Mouse (Mus musculus): Measurements from ENCODE around the gene Iqsec1. TPM values are rescaled to one million over a fixed set of nuclear protein-coding genes. Genes with fewer than 3 reads are reported as not detected.

The Iqsec1 gene
- polyA plus RNA-seq, 1 experiment from 2014 or later = 8.7 TPM

DNA sequence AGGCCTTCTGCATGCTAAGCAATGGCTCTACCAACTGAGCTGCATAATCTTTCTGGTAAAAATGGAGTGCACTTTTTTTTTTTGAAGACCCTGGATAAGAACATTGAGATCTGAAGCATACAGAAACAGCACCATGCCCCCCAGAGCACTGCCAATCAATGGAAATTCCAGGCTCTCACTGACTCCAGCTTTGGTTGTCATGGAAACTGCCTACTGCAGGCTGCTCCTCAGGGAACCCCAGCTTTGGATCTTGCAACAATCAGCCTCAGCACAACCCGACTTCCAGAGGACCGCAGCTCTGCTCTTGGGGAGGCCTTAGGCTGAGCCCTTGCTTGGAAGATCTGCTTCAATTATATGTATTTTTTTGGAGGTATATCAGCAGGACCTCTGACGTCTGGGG is 201.9 kb downstream of the Iqsec1 start:
- Histone ChIP-seq H3K4me3 (replicated peaks) (no peak overlapping the region), H3K27ac (no peak overlapping the region), H3K4me2 (replicated peaks) (no peak overlapping the region), H3K4me1 (replicated peaks) (peaks cover 5% of the 10 kb centered on the region; the same call in 1 of the 2 replicates), H3K27me3 (replicated peaks) (no peaks in the 10 kb centered on the region), H3K9me3 (no peaks in the 10 kb centered on the region), H3K9ac (no peak overlapping the region), H3K36me3 (no peaks in the 10 kb centered on the region)
- no peak for ATAC-seq
- WGBS = 68% methylated on average over 3 of the region's 3 CpGs

DNA sequence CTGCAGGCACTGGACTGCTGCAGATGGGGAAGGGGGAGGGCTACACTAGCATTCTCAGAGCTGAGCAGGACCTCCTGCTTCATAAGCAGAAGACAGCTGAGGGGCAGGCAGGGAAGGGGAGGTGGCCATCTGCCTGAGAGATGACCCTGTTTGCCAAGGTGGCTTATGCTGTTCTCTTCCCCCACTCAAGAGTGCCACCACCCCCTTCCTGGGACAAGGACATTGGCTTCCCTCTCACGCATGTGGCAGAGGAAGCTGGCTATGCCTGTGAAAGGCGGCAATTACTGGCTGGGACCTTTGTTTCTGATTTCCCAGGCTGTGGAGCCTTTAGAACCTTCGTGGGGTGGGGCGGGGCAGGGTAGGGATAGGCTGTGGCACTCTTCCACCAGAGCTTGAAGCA is 204.5 kb downstream of the Iqsec1 start:
- H3K27me3 ChIP-seq (replicated peaks) = no peaks in the 10 kb centered on the region
- H3K36me3 ChIP-seq = no peaks in the 10 kb centered on the region
- H3K9ac ChIP-seq = no peak overlapping the region
- no peak for ATAC-seq
- H3K27ac ChIP-seq = no peak overlapping the region
- 57% methylated on average over 4 of the region's 4 CpGs for WGBS
- no peak overlapping the region for H3K4me2 ChIP-seq (replicated peaks)
- H3K9me3 ChIP-seq = no peaks in the 10 kb centered on the region
- H3K4me1 ChIP-seq (replicated peaks) = peaks cover 5% of the 10 kb centered on the region; the same call in 1 of the 2 replicates
- H3K4me3 ChIP-seq (replicated peaks) = no peak overlapping the region

DNA sequence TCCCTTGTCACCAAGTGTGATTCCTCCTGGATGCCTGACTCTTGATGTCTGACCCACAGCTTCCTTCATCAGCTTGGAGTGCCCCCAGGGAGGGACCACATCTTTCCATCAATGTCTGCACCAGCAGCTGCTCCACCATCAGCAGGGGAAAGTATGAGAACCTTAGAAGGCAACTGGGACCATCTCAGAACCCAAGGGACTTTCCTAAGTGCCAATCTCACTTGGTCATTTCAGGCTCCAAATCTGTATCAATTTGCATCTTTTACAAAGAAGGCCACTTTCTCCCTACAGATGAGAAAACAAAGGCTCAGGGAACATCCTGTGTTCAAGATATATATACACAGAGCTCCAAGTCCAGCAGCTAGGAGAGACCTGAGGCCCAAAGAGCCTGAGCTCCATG is 205.3 kb downstream of the Iqsec1 start:
- H3K9me3 ChIP-seq = no peaks in the 10 kb centered on the region
- no peak overlapping the region for H3K4me3 ChIP-seq (replicated peaks)
- no peak for ATAC-seq
- no peaks in the 10 kb centered on the region for H3K36me3 ChIP-seq
- H3K4me2 ChIP-seq (replicated peaks) = no peak overlapping the region
- no peaks in the 10 kb centered on the region for H3K27me3 ChIP-seq (replicated peaks)
- H3K27ac ChIP-seq = no peak overlapping the region
- H3K4me1 ChIP-seq (replicated peaks) = peaks cover 5% of the 10 kb centered on the region; the same call in 1 of the 2 replicates
- no peak overlapping the region for H3K9ac ChIP-seq

DNA sequence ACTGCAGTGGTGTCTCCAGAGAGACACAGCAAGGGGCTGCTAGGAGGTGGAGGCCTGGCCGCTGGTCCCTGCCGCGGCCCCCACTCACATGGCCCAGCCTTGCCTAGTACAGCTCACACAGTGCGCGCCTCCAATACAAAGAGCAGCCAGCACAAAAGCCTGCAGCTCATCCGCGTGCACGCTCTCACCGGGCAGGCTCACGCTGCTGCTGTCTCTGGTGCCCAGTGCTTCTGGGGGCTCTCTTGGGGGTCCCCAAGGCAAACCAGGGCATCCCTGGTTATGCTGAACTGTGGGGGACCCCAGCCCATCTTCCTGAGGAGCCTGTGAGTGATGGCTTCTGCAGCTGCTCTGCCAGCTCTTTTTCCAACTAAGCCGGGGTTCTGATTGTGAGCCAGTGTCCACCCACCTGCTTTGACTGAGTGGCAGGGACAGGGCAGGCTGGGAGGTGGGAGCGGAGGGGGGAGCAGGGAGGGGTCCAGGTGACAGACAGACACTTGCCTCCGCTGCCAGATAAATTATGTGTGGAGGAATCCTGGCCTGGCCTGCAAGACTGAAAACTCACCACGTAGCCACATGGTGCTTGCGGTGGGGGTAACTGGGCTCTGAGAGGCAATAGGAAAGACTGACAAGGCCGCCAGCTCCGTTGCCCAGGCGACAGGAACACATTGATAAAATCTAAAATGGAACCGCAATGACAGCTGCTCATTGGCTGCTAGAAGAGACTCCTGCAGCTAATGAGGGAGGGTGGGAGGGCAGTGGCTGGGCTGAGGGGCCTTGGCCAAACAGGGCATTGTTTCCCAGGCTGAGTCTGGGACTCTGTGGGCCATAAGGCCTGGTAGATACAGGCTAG is 206.3 kb downstream of the Iqsec1 start:
- no peaks in the 10 kb centered on the region for H3K9me3 ChIP-seq
- no peak overlapping the region for H3K4me2 ChIP-seq (replicated peaks)
- H3K4me1 ChIP-seq (replicated peaks) = peaks cover 5% of the 10 kb centered on the region; the same call in 1 of the 2 replicates
- H3K9ac ChIP-seq = no peak overlapping the region
- 46% methylated on average over 19 of the region's 19 CpGs for WGBS
- no peaks in the 10 kb centered on the region for H3K36me3 ChIP-seq
- 0 out of 2 replicates have a peak overlapping the region, but pooled peaks have one; percentile 13 for H3K27ac ChIP-seq
- ATAC-seq = peak; percentile 48; the same call in 1 of the 2 replicates
- H3K4me3 ChIP-seq (replicated peaks) = no peak overlapping the region
- H3K27me3 ChIP-seq (replicated peaks) = no peaks in the 10 kb centered on the region

DNA sequence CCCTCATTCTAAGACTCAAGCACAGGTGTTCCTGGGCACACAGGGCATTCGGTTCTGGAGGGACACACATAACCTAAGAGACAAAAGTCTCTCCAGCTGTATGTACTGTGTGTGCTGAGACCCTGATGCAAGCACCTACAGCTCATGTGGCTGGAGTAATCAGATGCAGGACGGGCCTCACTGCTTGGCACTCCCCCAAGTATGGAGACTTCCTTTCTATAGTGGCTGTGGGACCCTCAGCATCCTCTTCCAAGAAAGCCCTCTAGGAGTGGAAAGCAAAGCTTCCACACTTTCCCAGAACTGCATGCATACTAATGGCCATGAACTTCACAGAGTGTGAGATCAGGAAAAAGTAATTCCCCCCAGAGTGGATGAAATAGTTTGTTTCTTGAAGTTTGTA is 208.0 kb downstream of the Iqsec1 start:
- WGBS = 65% methylated on average over 2 of the region's 2 CpGs
- no peak for ATAC-seq
- H3K4me2 ChIP-seq (replicated peaks) = no peak overlapping the region

DNA sequence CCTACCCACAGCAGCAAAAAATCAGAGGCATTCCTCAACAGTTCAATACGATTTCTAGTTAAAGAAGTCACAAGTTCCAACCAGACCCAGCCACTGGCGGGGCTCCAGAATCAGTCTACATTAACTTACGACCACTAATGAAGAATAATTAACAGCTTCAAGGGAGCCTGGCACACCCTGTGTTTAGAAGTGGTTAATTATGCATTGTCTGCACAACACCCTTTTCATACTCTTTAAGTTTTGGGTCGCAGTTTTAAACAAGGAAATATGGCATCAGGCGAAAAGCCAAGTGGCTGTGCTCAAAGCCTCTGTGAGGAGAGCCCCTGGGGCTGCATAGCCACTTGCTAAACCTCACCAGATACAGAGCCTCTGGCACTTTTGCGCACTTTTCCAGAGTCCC is 209.6 kb downstream of the Iqsec1 start:
- H3K4me2 ChIP-seq (replicated peaks) = no peak overlapping the region
- no peak for ATAC-seq
- no peak overlapping the region for H3K9ac ChIP-seq
- peaks cover 5% of the 10 kb centered on the region; the same call in 1 of the 2 replicates for H3K4me1 ChIP-seq (replicated peaks)
- no peak overlapping the region for H3K4me3 ChIP-seq (replicated peaks)
- 68% methylated on average over 6 of the region's 6 CpGs for WGBS
- no peaks in the 10 kb centered on the region for H3K27me3 ChIP-seq (replicated peaks)
- no peak overlapping the region for H3K27ac ChIP-seq
- H3K36me3 ChIP-seq = no peaks in the 10 kb centered on the region
- H3K9me3 ChIP-seq = no peaks in the 10 kb centered on the region

More for the DNA sequence above, 208.0 kb downstream of the Iqsec1 start:
- Histone ChIP-seq H3K9me3 (no peaks in the 10 kb centered on the region), H3K36me3 (no peaks in the 10 kb centered on the region), H3K4me1 (replicated peaks) (peaks cover 5% of the 10 kb centered on the region; the same call in 1 of the 2 replicates), H3K4me3 (replicated peaks) (no peak overlapping the region), H3K27me3 (replicated peaks) (no peaks in the 10 kb centered on the region), H3K27ac (no peak overlapping the region), H3K9ac (no peak overlapping the region)

DNA sequence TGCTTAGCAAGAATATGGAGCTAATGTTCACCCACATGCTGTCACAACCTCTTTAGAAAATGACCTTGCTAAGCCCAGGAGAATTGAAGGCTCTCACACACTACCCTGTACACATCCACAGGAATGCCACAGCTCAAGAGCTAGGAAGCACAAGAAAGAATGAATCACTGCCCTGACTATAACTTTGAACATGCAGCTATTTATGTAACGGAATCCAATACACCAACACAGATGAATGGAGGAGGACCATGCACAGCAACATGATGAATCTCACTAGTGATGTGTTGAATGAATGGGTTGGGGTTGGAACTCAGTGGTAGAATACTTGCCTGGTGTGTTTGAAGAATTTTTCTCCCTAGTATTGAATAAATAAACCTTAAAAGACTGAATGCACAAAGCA is 211.2 kb downstream of the Iqsec1 start:
- no peak overlapping the region for H3K27ac ChIP-seq
- H3K4me2 ChIP-seq (replicated peaks) = no peak overlapping the region
- H3K27me3 ChIP-seq (replicated peaks) = no peaks in the 10 kb centered on the region
- no peak for ATAC-seq
- WGBS = 73% methylated on average over 1 of the region's 1 CpGs
- H3K36me3 ChIP-seq = no peaks in the 10 kb centered on the region
- H3K9me3 ChIP-seq = no peaks in the 10 kb centered on the region
- peaks cover 5% of the 10 kb centered on the region; the same call in 1 of the 2 replicates for H3K4me1 ChIP-seq (replicated peaks)
- no peak overlapping the region for H3K4me3 ChIP-seq (replicated peaks)
- no peak overlapping the region for H3K9ac ChIP-seq

DNA sequence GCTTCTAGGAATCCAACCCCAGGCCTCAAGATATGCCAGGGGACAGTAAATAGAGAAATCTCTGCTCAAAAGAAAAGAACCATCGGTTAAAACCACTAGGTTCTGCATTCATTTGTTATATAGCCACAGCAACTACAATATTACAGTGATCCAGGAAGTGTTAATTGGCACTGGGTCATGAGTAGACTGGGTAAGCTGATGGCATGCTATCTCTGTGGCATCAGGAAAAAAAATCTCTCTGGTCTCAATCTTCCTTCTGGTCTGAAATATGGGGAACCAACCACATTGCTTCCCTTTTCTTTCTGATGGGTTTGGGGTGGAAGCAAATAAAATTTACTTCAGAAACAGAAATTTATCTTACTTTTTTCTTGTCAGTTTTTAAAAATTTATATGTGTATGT is 212.9 kb downstream of the Iqsec1 start:
- H3K36me3 ChIP-seq = no peaks in the 10 kb centered on the region
- ATAC-seq = no peak
- H3K27ac ChIP-seq = no peak overlapping the region
- no peaks in the 10 kb centered on the region for H3K9me3 ChIP-seq
- WGBS = 88% methylated on average over 1 of the region's 1 CpGs
- H3K4me2 ChIP-seq (replicated peaks) = no peak overlapping the region
- H3K27me3 ChIP-seq (replicated peaks) = no peaks in the 10 kb centered on the region
- no peak overlapping the region for H3K9ac ChIP-seq
- no peaks in the 10 kb centered on the region for H3K4me1 ChIP-seq (replicated peaks)
- no peak overlapping the region for H3K4me3 ChIP-seq (replicated peaks)

DNA sequence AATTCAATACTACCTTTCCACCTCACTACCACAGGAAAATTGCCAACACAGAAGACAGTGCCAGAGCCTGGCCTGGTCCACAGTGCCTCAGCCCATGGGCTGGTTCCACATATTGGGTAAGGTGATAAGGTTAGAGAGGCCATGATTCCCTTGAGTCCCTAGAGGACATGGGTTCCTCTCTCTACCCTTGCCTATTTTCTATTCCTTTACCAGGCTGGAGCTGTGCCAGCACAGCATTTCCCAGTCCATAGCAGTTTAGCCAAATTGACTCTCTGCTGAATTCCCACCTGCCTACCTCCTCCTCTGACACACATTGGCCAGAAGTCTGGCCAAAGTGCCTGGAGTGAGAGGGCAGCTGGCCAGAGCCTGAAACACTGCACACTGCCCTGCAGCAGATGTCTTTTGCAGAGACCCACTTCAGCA is 214.7 kb downstream of the Iqsec1 start:
- Histone ChIP-seq H3K4me3 (replicated peaks) (no peak overlapping the region), H3K27me3 (replicated peaks) (no peaks in the 10 kb centered on the region), H3K27ac (no peak overlapping the region), H3K36me3 (no peaks in the 10 kb centered on the region), H3K9ac (no peak overlapping the region), H3K4me2 (replicated peaks) (no peak overlapping the region), H3K9me3 (no peaks in the 10 kb centered on the region), H3K4me1 (replicated peaks) (no peaks in the 10 kb centered on the region)
- ATAC-seq = no peak

DNA sequence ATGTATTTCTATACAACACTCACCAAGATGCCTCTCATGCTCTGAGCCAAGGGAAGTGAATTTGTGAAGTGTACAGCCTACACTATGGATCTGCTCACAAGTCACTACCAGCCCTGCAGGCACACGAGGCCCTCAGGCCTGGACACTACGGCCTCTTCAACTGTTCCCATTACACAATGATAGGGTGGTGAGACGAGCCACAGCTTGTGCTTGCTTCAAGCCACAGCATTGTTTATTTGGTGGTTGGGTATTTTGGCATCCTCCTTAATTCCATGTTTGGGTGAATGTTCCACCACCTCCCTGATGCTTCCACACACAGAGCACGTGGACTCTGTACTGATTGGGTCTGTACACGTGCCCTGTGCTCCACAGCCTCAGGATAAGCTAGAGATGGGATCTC is 216.4 kb downstream of the Iqsec1 start:
- Histone ChIP-seq H3K4me1 (replicated peaks) (no peaks in the 10 kb centered on the region), H3K9me3 (no peaks in the 10 kb centered on the region), H3K36me3 (no peaks in the 10 kb centered on the region), H3K27me3 (replicated peaks) (no peaks in the 10 kb centered on the region), H3K4me2 (replicated peaks) (no peak overlapping the region), H3K27ac (no peak overlapping the region), H3K9ac (no peak overlapping the region), H3K4me3 (replicated peaks) (no peak overlapping the region)
- 80% methylated on average over 5 of the region's 5 CpGs for WGBS
- no peak for ATAC-seq

DNA sequence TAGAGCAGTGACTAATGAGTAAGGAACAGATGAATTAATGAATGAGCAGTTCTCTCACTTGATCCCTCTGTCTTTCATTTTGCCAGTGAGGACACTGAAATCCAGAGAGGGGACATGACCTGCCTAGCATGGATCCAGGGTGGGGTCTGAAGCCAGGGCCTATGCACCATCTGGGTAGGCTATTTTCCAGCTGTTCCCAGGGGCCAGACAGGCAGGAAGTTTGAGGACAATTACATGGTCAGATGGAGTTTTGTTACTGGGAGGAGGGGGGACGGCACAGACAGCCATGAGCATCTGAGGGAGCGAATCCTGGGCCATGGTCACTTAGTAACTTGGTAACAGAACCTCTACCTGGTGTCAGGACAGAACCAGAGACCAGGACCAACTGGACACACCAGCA is 220.0 kb downstream of the Iqsec1 start:
- Histone ChIP-seq H3K9me3 (no peaks in the 10 kb centered on the region), H3K27ac (no peak overlapping the region), H3K27me3 (replicated peaks) (no peaks in the 10 kb centered on the region), H3K4me2 (replicated peaks) (no peak overlapping the region), H3K36me3 (no peaks in the 10 kb centered on the region), H3K9ac (no peak overlapping the region), H3K4me3 (replicated peaks) (no peak overlapping the region), H3K4me1 (replicated peaks) (peaks cover 11% of the 10 kb centered on the region)
- 61% methylated on average over 2 of the region's 2 CpGs for WGBS
- no peak for ATAC-seq

DNA sequence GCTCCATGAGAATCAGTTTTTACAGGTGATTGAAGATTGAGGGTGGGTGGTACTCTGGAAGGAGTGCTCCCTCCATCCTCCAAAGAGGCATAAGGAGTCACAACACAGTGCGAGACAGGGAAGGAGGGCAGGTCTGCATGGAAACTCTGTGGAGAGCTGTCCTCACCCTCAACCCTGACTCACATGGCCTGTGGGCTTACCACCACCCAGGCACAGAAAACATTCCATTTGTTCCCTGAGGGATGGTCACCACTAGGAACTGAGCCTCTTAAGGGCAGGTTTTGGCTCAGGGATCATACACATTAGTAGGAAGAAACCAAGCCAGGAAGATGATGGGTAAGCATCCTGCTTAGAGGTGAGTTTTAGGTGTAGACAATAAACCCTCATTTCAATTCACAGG is 220.6 kb downstream of the Iqsec1 start:
- Histone ChIP-seq H3K4me3 (replicated peaks) (no peak overlapping the region), H3K4me2 (replicated peaks) (no peak overlapping the region), H3K27ac (no peak overlapping the region), H3K36me3 (no peaks in the 10 kb centered on the region), H3K27me3 (replicated peaks) (no peaks in the 10 kb centered on the region), H3K9ac (no peak overlapping the region), H3K9me3 (no peaks in the 10 kb centered on the region), H3K4me1 (replicated peaks) (peaks cover 16% of the 10 kb centered on the region)
- no peak for ATAC-seq
- WGBS = 92% methylated on average over 1 of the region's 1 CpGs

DNA sequence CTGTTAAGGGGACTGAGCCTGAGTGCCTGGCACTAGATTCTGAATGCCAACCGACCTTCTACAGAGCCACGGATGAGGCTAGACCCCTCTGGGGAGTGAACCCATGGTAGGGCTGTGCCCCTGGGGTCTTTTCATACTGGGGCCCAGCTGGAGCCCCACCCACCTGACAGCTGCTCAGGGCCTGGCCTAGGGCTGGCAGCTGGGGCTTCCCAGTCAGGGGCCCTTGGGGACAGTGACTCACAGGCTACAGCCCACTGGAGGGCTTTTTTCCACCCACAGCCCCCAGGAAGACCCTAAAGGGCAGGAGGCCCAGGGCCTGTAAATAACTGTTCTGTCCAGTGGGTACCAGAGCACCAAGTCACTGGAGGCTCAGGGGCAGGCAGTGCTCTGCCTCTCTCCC is 223.7 kb downstream of the Iqsec1 start:
- ATAC-seq = no peak
- Histone ChIP-seq H3K36me3 (no peaks in the 10 kb centered on the region), H3K4me2 (replicated peaks) (no peak overlapping the region), H3K4me1 (replicated peaks) (peaks cover 16% of the 10 kb centered on the region), H3K4me3 (replicated peaks) (no peak overlapping the region), H3K27me3 (replicated peaks) (no peaks in the 10 kb centered on the region), H3K9me3 (no peaks in the 10 kb centered on the region), H3K9ac (no peak overlapping the region), H3K27ac (no peak overlapping the region)
- 76% methylated on average over 2 of the region's 2 CpGs for WGBS
